Mouse (Mus musculus) cortical plate, adult 2 months (tissue): ENCODE results near the gene Olfr427.

Source experiments
- CTCF ChIP-seq: fragments of 200-500 bp; IDR thresholded peaks from 2 replicates; pipeline ENCODE4 v1.5.1; 2011; ENCODE audit warnings: mild to moderate bottlenecking, control low read depth, low read length; ENCODE audit not compliant: insufficient read depth; ENCODE audit errors: extremely low read depth
- POLR2A ChIP-seq: fragments of 200-500 bp; IDR thresholded peaks from 2 replicates; pipeline ENCODE4 v1.6.1; 2011; ENCODE audit warnings: mild to moderate bottlenecking, low read length, control low read depth; ENCODE audit not compliant: insufficient read depth; ENCODE audit errors: extremely low read depth

- no peak for TF ChIP-seq POLR2A
- TF ChIP-seq CTCF, result no peak
Measured at GRCm38 (mm10) chr1:174103735-174104134, 7.0 kb downstream of the Olfr427 start.
